Mouse (Mus musculus) spleen, embryonic (tissue): ENCODE data around the gene Cyp4f37.
"Not testable (repeated sequence)": the region's sequence is repeated elsewhere in the genome, so short reads cannot be mapped to it uniquely, and the experiment has no call there.

ENCODE experiments used
- CTCF ChIA-PET: fragments of 350-600 bp; sonication (Branson Sonifier 250); formaldehyde crosslinking; loops from one replicate; lab custom pipeline; 2022; lab: Charles Lee

Gene Cyp4f37

GRCm38 (mm10) chr17:32621018-32621417 is at the start of gene Cyp4f37:
TSS of gene Cyp4f37 (plus strand) at chr17:32621309.
- CTCF ChIA-PET: not testable (repeated sequence)

- CTCF ChIA-PET: not testable (repeated sequence)
Measured at GRCm38 (mm10) chr17:32573286-32573685, 47.8 kb upstream of the Cyp4f37 start.

- CTCF ChIA-PET: no interaction called here
Measured at GRCm38 (mm10) chr17:32577496-32578186, 43.5 kb upstream of the Cyp4f37 start.

- CTCF ChIA-PET: no interaction called here
Measured at GRCm38 (mm10) chr17:32596494-32596893, 24.6 kb upstream of the Cyp4f37 start.

- CTCF ChIA-PET: no interaction called here
Measured at GRCm38 (mm10) chr17:32608055-32608454, 13.1 kb upstream of the Cyp4f37 start.

- CTCF ChIA-PET: not testable (repeated sequence)
Measured at GRCm38 (mm10) chr17:32610231-32610630, 10.9 kb upstream of the Cyp4f37 start.

GRCm38 (mm10) chr17:32610896-32611295 is 10.2 kb upstream of the Cyp4f37 start:
- CTCF ChIA-PET: no interaction called here

GRCm38 (mm10) chr17:32612417-32612816 is 8.7 kb upstream of the Cyp4f37 start:
- CTCF ChIA-PET: no interaction called here

- CTCF ChIA-PET: no interaction called here
Measured at GRCm38 (mm10) chr17:32617252-32617651, 3.9 kb upstream of the Cyp4f37 start.

GRCm38 (mm10) chr17:32629726-32630125 is 8.6 kb downstream of the Cyp4f37 start:
- CTCF ChIA-PET: not testable (repeated sequence)

GRCm38 (mm10) chr17:32631936-32632335 is 10.8 kb downstream of the Cyp4f37 start:
- CTCF ChIA-PET: interaction anchor here (0.5 kb wide), 1 partner anchor 53 kb away, joined by 3 read pairs; no protein-coding TSS in a partner anchor

GRCm38 (mm10) chr17:32634242-32634971 is 13.3 kb downstream of the Cyp4f37 start:
- CTCF ChIA-PET: not testable (repeated sequence)

- CTCF ChIA-PET: no interaction called here
Measured at GRCm38 (mm10) chr17:32634972-32635314, 13.8 kb downstream of the Cyp4f37 start.

- CTCF ChIA-PET: interaction anchor here (0.6 kb wide), 1 partner anchor 1073 kb away, joined by 3 read pairs; no protein-coding TSS in a partner anchor
Measured at GRCm38 (mm10) chr17:32636341-32636740, 15.2 kb downstream of the Cyp4f37 start.

- CTCF ChIA-PET: interaction anchor here (0.5 to 0.6 kb wide), 2 partner anchors 326 to 1072 kb away, joined by 3 to 4 read pairs; no protein-coding TSS in a partner anchor
Measured at GRCm38 (mm10) chr17:32637151-32637550, 16.0 kb downstream of the Cyp4f37 start.

GRCm38 (mm10) chr17:32646631-32647030 is 25.5 kb downstream of the Cyp4f37 start:
- CTCF ChIA-PET: no interaction called here

GRCm38 (mm10) chr17:32653860-32654259 is 32.8 kb downstream of the Cyp4f37 start:
- CTCF ChIA-PET: interaction anchor here (0.5 kb wide), 1 partner anchor 120 kb away, joined by 7 read pairs; no protein-coding TSS in a partner anchor

- CTCF ChIA-PET: no interaction called here
Measured at GRCm38 (mm10) chr17:32657041-32657440, 35.9 kb downstream of the Cyp4f37 start.

- CTCF ChIA-PET: no interaction called here
Measured at GRCm38 (mm10) chr17:32658246-32658645, 37.1 kb downstream of the Cyp4f37 start.

- CTCF ChIA-PET: no interaction called here
Measured at GRCm38 (mm10) chr17:32658712-32659111, 37.6 kb downstream of the Cyp4f37 start, which contains the start of gene Cyp4f40. TSS of gene Cyp4f40 (plus strand) at chr17:32658900.

GRCm38 (mm10) chr17:32673976-32674375 is 52.9 kb downstream of the Cyp4f37 start:
- CTCF ChIA-PET: no interaction called here

- CTCF ChIA-PET: no interaction called here
Measured at GRCm38 (mm10) chr17:32676040-32676635, 55.0 kb downstream of the Cyp4f37 start.
